Mouse (Mus musculus) limb, embryonic 11.5 days (tissue): ENCODE measurements around the gene Poc5. TPM values are rescaled to one million over a fixed set of nuclear protein-coding genes. Genes with fewer than 3 reads are reported as not detected.

ENCODE experiments used
- ATAC-seq: fragments of 200-750 bp; cut with Nextera tagmentation; 2 replicates; pipeline ENCODE4 v1.8.0; 2017; ENCODE audit warnings: low read depth; ENCODE audit not compliant: insufficient number of reproducible peaks, low FRiP score, low TSS enrichment
- DNase-seq: peaks from one replicate; pipeline ENCODE4 v3.0.0-alpha.2; 2015; ENCODE audit warnings: low spot score
- H3K27ac ChIP-seq: fragments of 300-500 bp; sonication (generic); replicated peaks from 2 replicates; pipeline ENCODE4 v1.5.1; 2014; ENCODE audit warnings: low read depth, mild to moderate bottlenecking, low read length
- H3K27me3 ChIP-seq: fragments of 300-500 bp; sonication (generic); 2 replicates; pipeline ENCODE4 v1.6.1; 2014; ENCODE audit warnings: mild to moderate bottlenecking, low read length, mixed read lengths; ENCODE audit not compliant: control insufficient read depth, insufficient read depth
- H3K36me3 ChIP-seq: fragments of 300-500 bp; sonication (generic); 2 replicates; pipeline ENCODE4 v1.6.1; 2014; ENCODE audit warnings: mild to moderate bottlenecking, low read length, moderate library complexity, mixed read lengths; ENCODE audit not compliant: control insufficient read depth, insufficient read depth
- H3K4me1 ChIP-seq: fragments of 300-500 bp; sonication (generic); 2 replicates; pipeline ENCODE4 v1.6.1; 2014; ENCODE audit warnings: low read length, mixed read lengths; ENCODE audit not compliant: control insufficient read depth, insufficient read depth
- H3K4me2 ChIP-seq: fragments of 300-500 bp; sonication (generic); 2 replicates; pipeline ENCODE4 v1.6.1; 2014; ENCODE audit warnings: low read depth, mild to moderate bottlenecking, moderate library complexity; ENCODE audit not compliant: severe bottlenecking
- H3K4me3 ChIP-seq: fragments of 300-500 bp; sonication (generic); 2 replicates; pipeline ENCODE4 v1.5.1; 2014; ENCODE audit warnings: low read depth, low read length
- H3K9ac ChIP-seq: fragments of 300-500 bp; sonication (generic); 2 replicates; pipeline ENCODE4 v1.6.1; 2014; ENCODE audit warnings: mild to moderate bottlenecking, low read length
- H3K9me3 ChIP-seq: fragments of 300-500 bp; sonication (generic); 2 replicates; pipeline ENCODE4 v1.6.1; 2016; ENCODE audit warnings: low read length; ENCODE audit not compliant: control insufficient read depth
- WGBS: fragments of 180-500 bp; shearing (Covaris S2); extraction: QIAGEN DNeasy Blood & Tissue Kit; methylation state at CpG from one replicate; pipeline ENCODE4 v1.1.7; 2014; 5-methylcytosine and 5-hydroxymethylcytosine counted together
- microRNA-seq: library from miRNA; unstranded; fragments of <30 nt; microRNA quantifications from one replicate; pipeline ENCODE4, GENCODE M21; 2016
- polyA plus RNA-seq: library from polyadenylated mRNA; unstranded; fragments of >200 nt; fragmentation: Nextera tagmentation; extraction: Ambion mirVana; gene quantifications from 2 replicates; pipeline ENCODE4 v1.2.1, GENCODE M21; 2014

Poc5 gene
- polyA plus RNA-seq, 1 experiment from 2014 or later, result 22.6 TPM

DNA sequence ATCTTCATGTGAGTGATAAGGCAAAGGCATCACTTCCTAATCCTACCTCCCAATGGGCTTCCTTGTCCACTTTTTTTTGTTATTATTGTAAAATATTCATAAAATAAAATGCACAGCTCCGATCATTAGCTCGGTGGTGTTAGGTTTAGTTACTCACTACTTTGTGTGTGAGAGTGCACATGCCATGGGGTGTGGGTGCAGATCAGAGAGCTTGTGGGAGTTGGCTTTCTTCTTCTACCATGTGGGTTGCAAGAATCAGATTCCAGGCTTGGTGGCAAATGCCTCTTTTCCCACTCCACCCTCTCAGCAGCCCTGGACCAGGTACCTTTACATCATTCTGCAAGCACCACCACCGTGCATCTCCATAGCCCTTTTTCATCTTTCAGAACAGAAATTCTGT is 64.5 kb downstream of the Poc5 start:
- WGBS, result 91% methylated on average over 3 of the region's 3 CpGs
- no peaks in the 10 kb centered on the region for H3K9me3 ChIP-seq
- H3K4me2 ChIP-seq, result no peak overlapping the region
- H3K27ac ChIP-seq, result no peak overlapping the region
- H3K4me1 ChIP-seq, result no peaks in the 10 kb centered on the region
- H3K27me3 ChIP-seq, result no peaks in the 10 kb centered on the region
- no peak overlapping the region for H3K4me3 ChIP-seq
- no peak overlapping the region for H3K9ac ChIP-seq
- ATAC-seq (no peak), DNase-seq (no peak)
- H3K36me3 ChIP-seq, result no peaks in the 10 kb centered on the region

DNA sequence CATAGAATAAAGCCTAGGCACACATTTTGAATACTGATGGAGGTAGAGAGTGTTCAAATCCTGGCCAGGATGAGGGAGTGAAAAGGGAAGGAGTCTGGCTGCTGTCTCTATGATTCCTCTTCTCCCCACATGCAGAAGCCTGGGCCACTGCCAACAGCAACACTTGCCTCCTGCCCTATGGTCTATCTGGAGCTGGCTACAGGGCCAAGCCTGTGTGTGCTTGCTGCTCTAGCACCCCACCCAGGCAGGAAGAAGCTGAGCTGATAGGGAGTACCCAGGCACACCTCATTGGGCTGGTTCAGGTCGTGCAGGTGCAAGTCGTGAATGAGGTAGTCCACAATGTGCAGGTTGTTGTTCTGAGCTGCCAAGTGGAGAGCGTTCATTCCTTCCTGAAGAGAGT is 66.2 kb downstream of the Poc5 start:
- Histone ChIP-seq H3K9me3 (no peaks in the 10 kb centered on the region), H3K4me3 (no peak overlapping the region), H3K36me3 (no peaks in the 10 kb centered on the region), H3K27me3 (no peaks in the 10 kb centered on the region), H3K4me2 (no peak overlapping the region), H3K4me1 (no peaks in the 10 kb centered on the region), H3K9ac (no peak overlapping the region), H3K27ac (no peak overlapping the region)
- ATAC-seq, result no peak
- no peak for DNase-seq
- WGBS, result 67% methylated on average over 3 of the region's 3 CpGs

DNA sequence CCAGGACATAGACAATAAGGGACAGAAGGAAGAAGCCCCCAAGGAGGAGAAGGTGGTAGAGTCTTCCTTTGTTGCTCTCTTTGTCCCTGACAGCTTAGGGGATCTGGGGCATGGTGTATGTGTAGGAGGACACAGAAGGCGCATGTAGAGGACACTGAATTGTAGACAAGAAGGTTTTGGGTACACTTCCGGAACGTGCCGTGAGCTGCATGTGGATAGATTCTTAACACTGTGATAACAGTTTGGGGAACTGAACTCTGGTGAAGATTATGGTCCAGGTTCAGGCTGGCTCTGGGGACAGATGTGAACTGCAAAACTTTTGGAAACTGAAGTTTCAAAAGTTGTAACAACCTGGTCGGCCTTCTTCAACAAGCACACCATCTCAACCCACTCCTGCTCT is 69.5 kb downstream of the Poc5 start:
- no peaks in the 10 kb centered on the region for H3K36me3 ChIP-seq
- 92% methylated on average over 5 of the region's 5 CpGs for WGBS
- no peak overlapping the region for H3K9ac ChIP-seq
- no peaks in the 10 kb centered on the region for H3K4me1 ChIP-seq
- no peaks in the 10 kb centered on the region for H3K27me3 ChIP-seq
- no peaks in the 10 kb centered on the region for H3K9me3 ChIP-seq
- no peak for DNase-seq
- H3K27ac ChIP-seq, result no peak overlapping the region
- no peak for ATAC-seq
- H3K4me3 ChIP-seq, result no peak overlapping the region
- no peak overlapping the region for H3K4me2 ChIP-seq

DNA sequence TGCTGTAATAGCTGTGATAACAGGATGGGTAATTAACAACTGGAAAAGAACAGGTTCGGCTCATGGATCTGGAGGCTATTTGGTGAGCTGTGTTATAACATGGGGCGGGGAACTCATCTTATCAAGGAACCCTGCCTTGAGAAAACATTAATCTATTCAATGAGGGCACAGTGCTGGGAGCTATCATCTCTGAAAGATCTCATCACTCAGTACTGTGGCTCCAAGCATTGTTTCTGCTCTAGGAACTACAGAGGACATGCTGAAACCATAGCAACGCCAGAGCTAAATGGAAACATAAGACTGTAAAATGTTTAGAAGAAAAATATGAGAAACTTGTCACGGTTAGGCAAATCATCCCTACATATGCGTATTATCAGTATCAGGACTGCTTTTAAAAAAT is 69.9 kb downstream of the Poc5 start:
- H3K4me2 ChIP-seq, result no peak overlapping the region
- H3K27me3 ChIP-seq, result no peaks in the 10 kb centered on the region
- H3K4me3 ChIP-seq, result no peak overlapping the region
- H3K9me3 ChIP-seq, result no peaks in the 10 kb centered on the region
- no peak overlapping the region for H3K27ac ChIP-seq
- H3K36me3 ChIP-seq, result no peaks in the 10 kb centered on the region
- no peaks in the 10 kb centered on the region for H3K4me1 ChIP-seq
- ATAC-seq, result no peak
- no peak overlapping the region for H3K9ac ChIP-seq
- DNase-seq, result no peak
- WGBS, result 88% methylated on average over 5 of the region's 5 CpGs

DNA sequence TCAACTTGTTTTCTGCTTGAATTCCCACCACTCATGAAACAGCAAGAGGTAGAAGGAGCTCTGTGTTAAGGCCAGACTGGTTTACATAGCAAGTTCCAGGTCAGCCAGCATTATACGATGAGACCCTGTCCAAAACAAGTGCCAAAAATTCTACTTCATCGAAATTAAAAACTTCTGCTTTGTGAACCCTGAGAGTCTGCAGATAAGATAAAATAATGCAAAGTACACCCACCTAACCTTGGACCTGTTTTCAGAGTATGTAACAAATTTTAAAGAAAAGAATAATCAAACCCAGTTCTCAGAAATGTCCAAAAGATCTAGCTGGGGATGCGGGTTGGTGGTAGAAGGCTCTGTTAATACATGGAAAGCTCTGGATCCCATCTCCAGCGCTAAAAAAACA is 70.5 kb downstream of the Poc5 start:
- Histone ChIP-seq H3K4me3 (no peak overlapping the region), H3K9ac (no peak overlapping the region), H3K4me1 (no peaks in the 10 kb centered on the region), H3K27me3 (no peaks in the 10 kb centered on the region), H3K9me3 (no peaks in the 10 kb centered on the region), H3K36me3 (no peaks in the 10 kb centered on the region), H3K4me2 (no peak overlapping the region), H3K27ac (no peak overlapping the region)
- WGBS, result 77% methylated on average over 4 of the region's 4 CpGs
- DNase-seq, result no peak
- no peak for ATAC-seq

DNA sequence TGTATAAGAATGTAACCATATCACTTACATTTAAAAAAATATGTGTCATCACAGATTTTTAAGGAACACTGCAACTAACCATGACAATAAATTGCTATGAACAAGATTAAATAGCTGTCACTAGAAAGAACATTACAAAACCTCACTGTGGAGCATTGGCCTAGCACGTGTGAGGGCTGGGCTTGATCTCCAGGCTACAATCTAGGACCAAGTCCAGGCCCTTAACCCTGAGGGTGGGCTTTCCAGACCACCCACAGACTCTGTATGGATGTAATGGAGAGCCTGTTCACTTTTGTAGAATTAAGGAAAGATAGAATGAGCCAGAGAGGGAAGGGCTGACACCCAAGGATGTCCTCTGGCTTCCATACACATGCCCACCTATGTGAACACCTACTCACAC is 74.5 kb downstream of the Poc5 start:
- Histone ChIP-seq H3K36me3 (no peaks in the 10 kb centered on the region), H3K4me1 (no peaks in the 10 kb centered on the region), H3K4me3 (no peak overlapping the region), H3K27me3 (no peaks in the 10 kb centered on the region), H3K4me2 (no peak overlapping the region), H3K9me3 (no peaks in the 10 kb centered on the region), H3K27ac (no peak overlapping the region), H3K9ac (no peak overlapping the region)
- DNase-seq (no peak), ATAC-seq (no peak)
- 54% methylated on average over 1 of the region's 1 CpGs for WGBS

DNA sequence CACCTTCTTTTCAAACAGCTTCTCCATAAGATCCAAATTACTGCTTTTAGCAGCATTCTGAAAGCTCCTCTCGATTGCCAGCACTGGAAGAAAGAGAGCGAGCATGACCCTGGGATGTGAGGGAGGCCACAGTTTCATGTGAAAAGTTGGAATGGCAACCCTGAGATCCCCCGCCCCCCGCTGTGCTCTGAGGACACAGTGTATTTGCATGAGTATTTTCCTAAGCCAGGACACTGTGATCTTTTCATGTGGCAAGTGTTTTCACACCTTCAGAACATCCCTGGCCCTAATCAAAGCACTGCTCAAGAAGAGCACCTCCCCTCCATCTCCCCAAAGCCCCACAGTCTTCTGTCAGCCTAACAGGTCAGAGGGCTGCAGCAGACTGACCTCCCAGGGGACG is 77.2 kb downstream of the Poc5 start:
- H3K4me1 ChIP-seq, result no peaks in the 10 kb centered on the region
- no peak overlapping the region for H3K9ac ChIP-seq
- ATAC-seq (no peak), DNase-seq (no peak)
- no peaks in the 10 kb centered on the region for H3K36me3 ChIP-seq
- WGBS, result 34% methylated on average over 5 of the region's 5 CpGs
- no peak overlapping the region for H3K4me2 ChIP-seq
- no peak overlapping the region for H3K4me3 ChIP-seq
- H3K9me3 ChIP-seq, result no peaks in the 10 kb centered on the region
- H3K27ac ChIP-seq, result no peak overlapping the region
- H3K27me3 ChIP-seq, result no peaks in the 10 kb centered on the region

Small RNA genes within 50 kb of the gene (microRNA-seq; reads per million reads assigned to microRNA genes)
- gene Gm25213, result not detected

Other genes with a start within 250 kb of the Poc5 start
- 0.11 TPM in 1 of 2 replicates, not detected in the other for gene Ankdd1b, start 82.9 kb downstream of the Poc5 start, polyA plus RNA-seq
- gene Gm17622, start 102.4 kb downstream of the Poc5 start, polyA plus RNA-seq, result not detected in 2 replicates
- 8.9 and 11.3 TPM in 2 replicates for gene Polk, start 154.3 kb downstream of the Poc5 start, polyA plus RNA-seq
- 6.4 and 6.5 TPM in 2 replicates for gene Col4a3bp, start 154.3 kb downstream of the Poc5 start, polyA plus RNA-seq